Mouse (Mus musculus): ENCODE data around the gene Sdk2. TPM values are rescaled to one million over a fixed set of nuclear protein-coding genes. Genes with fewer than 3 reads are reported as not detected.
A peak's percentile ranks its signal among the peaks of the same experiment; 100 is the strongest.

Gene Sdk2
- polyA plus RNA-seq, 1 experiment from 2014 or later = 1.5 TPM

GRCm38 (mm10) chr11:114011523-114011922, 55.3 kb downstream of the Sdk2 start:
- no peaks in the 10 kb centered on the region for H3K36me3 ChIP-seq (replicated peaks)
- no peaks in the 10 kb centered on the region for H3K9me3 ChIP-seq
- no peak overlapping the region for H3K27ac ChIP-seq
- DNase-seq (ENCODE audit: extremely low spot score, low spot score) = no peak
- peaks cover 41% of the 10 kb centered on the region for H3K27me3 ChIP-seq (ENCODE audit: poor library complexity, severe bottlenecking)
- no peak overlapping the region for H3K4me3 ChIP-seq
- WGBS = 85% methylated on average over 9 of the region's 9 CpGs
- H3K4me1 ChIP-seq = peaks cover 30% of the 10 kb centered on the region

GRCm38 (mm10) chr11:114005879-114006278, 61.0 kb downstream of the Sdk2 start:
- H3K4me1 ChIP-seq = peaks cover 13% of the 10 kb centered on the region
- WGBS = 40% methylated on average over 12 of the region's 12 CpGs
- no peaks in the 10 kb centered on the region for H3K36me3 ChIP-seq (replicated peaks)
- no peak overlapping the region for H3K4me3 ChIP-seq
- no peak for DNase-seq (ENCODE audit: extremely low spot score, low spot score)
- no peaks in the 10 kb centered on the region for H3K9me3 ChIP-seq
- H3K27ac ChIP-seq = no peak overlapping the region
- H3K27me3 ChIP-seq (ENCODE audit: poor library complexity, severe bottlenecking) = 0 out of 2 replicates have a peak, but pooled peaks cover 10% of the 10 kb centered on the region

GRCm38 (mm10) chr11:114004651-114005050, 62.2 kb downstream of the Sdk2 start:
- peaks cover 21% of the 10 kb centered on the region for H3K4me1 ChIP-seq
- DNase-seq (ENCODE audit: extremely low spot score, low spot score) = no peak
- no peak overlapping the region for H3K4me3 ChIP-seq
- 0 out of 2 replicates have a peak, but pooled peaks cover 10% of the 10 kb centered on the region for H3K27me3 ChIP-seq (ENCODE audit: poor library complexity, severe bottlenecking)
- no peak overlapping the region for H3K27ac ChIP-seq
- H3K9me3 ChIP-seq = no peaks in the 10 kb centered on the region
- no peaks in the 10 kb centered on the region for H3K36me3 ChIP-seq (replicated peaks)
- 89% methylated on average over 7 of the region's 7 CpGs for WGBS

GRCm38 (mm10) chr11:114003195-114003594, 63.7 kb downstream of the Sdk2 start:
- WGBS = 86% methylated on average over 3 of the region's 3 CpGs
- H3K36me3 ChIP-seq (replicated peaks) = no peaks in the 10 kb centered on the region
- H3K27ac ChIP-seq = no peak overlapping the region
- 0 out of 2 replicates have a peak, but pooled peaks cover 10% of the 10 kb centered on the region for H3K27me3 ChIP-seq (ENCODE audit: poor library complexity, severe bottlenecking)
- DNase-seq (ENCODE audit: extremely low spot score, low spot score) = no peak
- H3K4me3 ChIP-seq = no peak overlapping the region
- H3K4me1 ChIP-seq = peaks cover 21% of the 10 kb centered on the region
- H3K9me3 ChIP-seq = no peaks in the 10 kb centered on the region

GRCm38 (mm10) chr11:114000051-114000450, 66.8 kb downstream of the Sdk2 start:
- Histone ChIP-seq H3K36me3 (replicated peaks) (no peaks in the 10 kb centered on the region), H3K27ac (peak overlapping the region; percentile 27), H3K4me3 (no peak overlapping the region), H3K27me3 (ENCODE audit: poor library complexity, severe bottlenecking) (0 out of 2 replicates have a peak, but pooled peaks cover 7% of the 10 kb centered on the region), H3K9me3 (no peaks in the 10 kb centered on the region), H3K4me1 (peaks cover 9% of the 10 kb centered on the region)
- DNase-seq (ENCODE audit: extremely low spot score, low spot score) = no peak
- WGBS = 49% methylated on average over 6 of the region's 6 CpGs

GRCm38 (mm10) chr11:113998702-113999101, 68.1 kb downstream of the Sdk2 start:
- peaks cover 6% of the 10 kb centered on the region; the same call in 1 of the 2 replicates for H3K27me3 ChIP-seq (ENCODE audit: poor library complexity, severe bottlenecking)
- whole genome bisulfite sequencing = 94% methylated on average over 3 of the region's 3 CpGs

GRCm38 (mm10) chr11:113993921-113994320, 72.9 kb downstream of the Sdk2 start:
- WGBS = 89% methylated on average over 6 of the region's 6 CpGs
- no peaks in the 10 kb centered on the region for H3K9me3 ChIP-seq
- peaks cover 23% of the 10 kb centered on the region for H3K4me1 ChIP-seq
- no peaks in the 10 kb centered on the region for H3K36me3 ChIP-seq (replicated peaks)
- H3K27ac ChIP-seq = no peak overlapping the region
- no peak overlapping the region for H3K4me3 ChIP-seq
- DNase-seq (ENCODE audit: extremely low spot score, low spot score) = no peak
- peaks cover 32% of the 10 kb centered on the region for H3K27me3 ChIP-seq (ENCODE audit: poor library complexity, severe bottlenecking)

More at GRCm38 (mm10) chr11:113998702-113999101, 68.1 kb downstream of the Sdk2 start:
- DNase-seq (ENCODE audit: extremely low spot score, low spot score) = no peak
- Histone ChIP-seq H3K4me3 (no peak overlapping the region), H3K4me1 (peaks cover 14% of the 10 kb centered on the region), H3K27ac (no peak overlapping the region), H3K9me3 (no peaks in the 10 kb centered on the region), H3K36me3 (replicated peaks) (no peaks in the 10 kb centered on the region)

- DNase-seq (ENCODE audit: extremely low spot score, low spot score) = no peak
- Histone ChIP-seq H3K36me3 (replicated peaks) (no peaks in the 10 kb centered on the region), H3K9me3 (no peaks in the 10 kb centered on the region), H3K27ac (no peak overlapping the region), H3K4me3 (no peak overlapping the region), H3K27me3 (ENCODE audit: poor library complexity, severe bottlenecking) (peaks cover 32% of the 10 kb centered on the region), H3K4me1 (peaks cover 23% of the 10 kb centered on the region)
- WGBS = 76% methylated on average over 10 of the region's 10 CpGs
Observed at GRCm38 (mm10) chr11:113992894-113993293, 74.0 kb downstream of the Sdk2 start.

GRCm38 (mm10) chr11:113991886-113992285, 75.0 kb downstream of the Sdk2 start:
- no peak overlapping the region for H3K27ac ChIP-seq
- H3K4me3 ChIP-seq = no peak overlapping the region
- H3K9me3 ChIP-seq = no peaks in the 10 kb centered on the region
- peaks cover 23% of the 10 kb centered on the region for H3K4me1 ChIP-seq
- 88% methylated on average over 8 of the region's 8 CpGs for WGBS
- no peak for DNase-seq (ENCODE audit: extremely low spot score, low spot score)
- no peaks in the 10 kb centered on the region for H3K36me3 ChIP-seq (replicated peaks)
- H3K27me3 ChIP-seq (ENCODE audit: poor library complexity, severe bottlenecking) = peaks cover 32% of the 10 kb centered on the region

- Histone ChIP-seq H3K9me3 (no peaks in the 10 kb centered on the region), H3K4me3 (peak overlapping the region; percentile 44), H3K36me3 (replicated peaks) (no peaks in the 10 kb centered on the region), H3K4me1 (peaks cover 35% of the 10 kb centered on the region), H3K27ac (peak overlapping the region; percentile 75), H3K27me3 (ENCODE audit: poor library complexity, severe bottlenecking) (peaks cover 32% of the 10 kb centered on the region)
- 1% methylated on average over 6 of the region's 6 CpGs for WGBS
- peak; percentile 76 for DNase-seq (ENCODE audit: extremely low spot score, low spot score)
Observed at GRCm38 (mm10) chr11:113990466-113990865, 76.4 kb downstream of the Sdk2 start.

- peak overlapping the region; percentile 75 for H3K27ac ChIP-seq
- 37% methylated on average over 4 of the region's 4 CpGs for WGBS
- no peak for DNase-seq (ENCODE audit: extremely low spot score, low spot score)
- peaks cover 39% of the 10 kb centered on the region for H3K4me1 ChIP-seq
- peaks cover 32% of the 10 kb centered on the region for H3K27me3 ChIP-seq (ENCODE audit: poor library complexity, severe bottlenecking)
- H3K36me3 ChIP-seq (replicated peaks) = no peaks in the 10 kb centered on the region
- peak overlapping the region; percentile 44 for H3K4me3 ChIP-seq
- no peaks in the 10 kb centered on the region for H3K9me3 ChIP-seq
Observed at GRCm38 (mm10) chr11:113990065-113990464, 76.8 kb downstream of the Sdk2 start.

- no peak overlapping the region for H3K27ac ChIP-seq
- 64% methylated on average over 5 of the region's 5 CpGs for WGBS
- H3K4me3 ChIP-seq = no peak overlapping the region
- peaks cover 44% of the 10 kb centered on the region for H3K4me1 ChIP-seq
- DNase-seq (ENCODE audit: extremely low spot score, low spot score) = no peak
- peaks cover 8% of the 10 kb centered on the region; the same call in 1 of the 2 replicates for H3K27me3 ChIP-seq (ENCODE audit: poor library complexity, severe bottlenecking)
- no peaks in the 10 kb centered on the region for H3K36me3 ChIP-seq (replicated peaks)
- H3K9me3 ChIP-seq = no peaks in the 10 kb centered on the region
Observed at GRCm38 (mm10) chr11:113985826-113986416, 80.9 kb downstream of the Sdk2 start.

- DNase-seq (ENCODE audit: extremely low spot score, low spot score) = no peak
- H3K9me3 ChIP-seq = no peaks in the 10 kb centered on the region
- H3K36me3 ChIP-seq (replicated peaks) = no peaks in the 10 kb centered on the region
- peaks cover 37% of the 10 kb centered on the region for H3K4me1 ChIP-seq
- WGBS = 56% methylated on average over 7 of the region's 7 CpGs
- H3K27me3 ChIP-seq (ENCODE audit: poor library complexity, severe bottlenecking) = peaks cover 2% of the 10 kb centered on the region; the same call in 1 of the 2 replicates
- H3K4me3 ChIP-seq = no peak overlapping the region
- peak overlapping the region; percentile 70; the same call in 1 of the 2 replicates for H3K27ac ChIP-seq
Observed at GRCm38 (mm10) chr11:113981732-113982503, 84.9 kb downstream of the Sdk2 start.
